Mouse (Mus musculus): Measurements from ENCODE around the gene Ppbp. TPM values are rescaled to one million over a fixed set of nuclear protein-coding genes. Genes with fewer than 3 reads are reported as not detected.

The Ppbp gene
- not detected for total RNA-seq (2023)

GRCm38 (mm10) chr5:90768218-90768617 is at the start of gene Ppbp:
Gene Ppbp, plus strand, starts transcription at chr5:90768518.

GRCm38 (mm10) chr5:90759077-90760065 is 8.9 kb upstream of the Ppbp start, which contains the start of gene Cxcl5:
Gene Cxcl5, plus strand, starts transcription at chr5:90759360.

GRCm38 (mm10) chr5:90771880-90772653 is 3.7 kb downstream of the Ppbp start, which contains the start of gene Pf4:
Gene Pf4, plus strand, starts transcription at chr5:90772435.

GRCm38 (mm10) chr5:90785659-90786588 is 17.6 kb downstream of the Ppbp start, which contains the start of gene Cxcl3:
Gene Cxcl3, plus strand, starts transcription at chr5:90786103.

GRCm38 (mm10) chr5:90794195-90794625 is 25.9 kb downstream of the Ppbp start, which contains the start of gene Cxcl15:
Gene Cxcl15, plus strand, starts transcription at chr5:90794534.

Other genes starting within 250 kb of the Ppbp start
- not detected for gene Afm, start 249.6 kb upstream of the Ppbp start, total RNA-seq (2023)
- gene 5830473C10Rik, start 207.4 kb upstream of the Ppbp start, total RNA-seq (2023) = not detected
- gene Rassf6, start 127.9 kb upstream of the Ppbp start, total RNA-seq (2023) = not detected
- not detected for gene Cxcl5, start 9.2 kb upstream of the Ppbp start, total RNA-seq (2023)
- 1 to 10 TPM; 2.3 to 2.5 TPM for gene Pf4, start 3.9 kb downstream of the Ppbp start, total RNA-seq (2023)
- under 1 TPM in 1 of 2 experiments, not detected in 1; 0.31 TPM for gene Cxcl3, start 17.6 kb downstream of the Ppbp start, total RNA-seq (2023)
- not detected for gene Cxcl15, start 26.0 kb downstream of the Ppbp start, total RNA-seq (2023)
- 1 to 10 TPM; 2.6 to 6.0 TPM for gene Cxcl1, start 122.7 kb downstream of the Ppbp start, total RNA-seq (2023)
- gene Cxcl2, start 135.4 kb downstream of the Ppbp start, total RNA-seq (2023) = 100 to 1,000 TPM; 252 to 437 TPM
- gene Mthfd2l, start 162.6 kb downstream of the Ppbp start, total RNA-seq (2023) = 1 to 10 TPM; 2.3 to 4.8 TPM

Data from monocyte, adult 59 days (primary cell).